ENCODE assay signal across 7 mouse cellular contexts in genomic region chr11:120720450-120720849, GRCm38 (mm10). TPM values are rescaled to one million over a fixed set of nuclear protein-coding genes. Genes with fewer than 3 reads are reported as not detected.
A peak's percentile ranks its signal among the peaks of the same experiment; 100 is the strongest.
DNase-seq lines count a peak whose midpoint lies in the region; ATAC-seq and TF ChIP-seq lines count a peak whose summit lies in the region.

No protein-coding gene starts in this region.

- peak; percentile 90 for DNase-seq in adrenal gland, adult 2 months
- peak; percentile 91 for DNase-seq in embryo, embryonic 9.5 days (ENCODE audit: extremely low spot score)
- DNase-seq in limb, embryonic 10.5 days (ENCODE audit: low spot score): peak; percentile 94

- no peak for TF ChIP-seq POLR2A in small intestine, adult 2 months (IDR thresholded peaks at IDR 0.05; ENCODE audit: low read depth, low read length)

- H3K9ac ChIP-seq in intestine, postnatal 0 days (ENCODE audit: low read depth, low read length): no peak overlapping the region
- H3K9ac ChIP-seq in midbrain, embryonic 13.5 days (replicated peaks): peak overlapping the region; percentile 95

- peak overlapping the region; percentile 95 for H3K4me2 ChIP-seq in intestine, postnatal 0 days (replicated peaks; ENCODE audit: low read depth)
- peak overlapping the region; percentile 98 for H3K4me2 ChIP-seq in midbrain, embryonic 13.5 days (replicated peaks)

- TF ChIP-seq CTCF in intestine, postnatal 0 days (IDR thresholded peaks at IDR 0.05; ENCODE audit: low read depth): peak; percentile 96
- TF ChIP-seq CTCF in small intestine, adult 2 months (IDR thresholded peaks at IDR 0.05; ENCODE audit: extremely low read depth, insufficient read length, insufficient replicate concordance, low read depth, low read length): peak; percentile 94

- no peaks in the 10 kb centered on the region for H3K27me3 ChIP-seq in intestine, postnatal 0 days (replicated peaks; ENCODE audit: control insufficient read depth, insufficient read depth, low read length)
- peaks cover 43% of the 10 kb centered on the region for H3K27me3 ChIP-seq in limb, embryonic 10.5 days (ENCODE audit: low read depth, poor library complexity, severe bottlenecking)
- H3K27me3 ChIP-seq in midbrain, embryonic 13.5 days: peaks cover 14% of the 10 kb centered on the region
- H3K27me3 ChIP-seq in small intestine, adult 2 months (ENCODE audit: control insufficient read depth, insufficient read depth, low read length): no peaks in the 10 kb centered on the region

- 17% methylated on average over 17 of the region's 17 CpGs for WGBS in intestine, postnatal 0 days
- WGBS in limb, embryonic 10.5 days: 11% methylated on average over 17 of the region's 17 CpGs
- WGBS in midbrain, embryonic 13.5 days: 10% methylated on average over 17 of the region's 17 CpGs
- WGBS in small intestine, adult 2 months: 9% methylated on average over 17 of the region's 17 CpGs

- 0 out of 2 replicates have a peak, but pooled peaks cover 13% of the 10 kb centered on the region for H3K4me1 ChIP-seq in intestine, postnatal 0 days (replicated peaks; ENCODE audit: control insufficient read depth, insufficient read depth, low read length)
- peaks cover 33% of the 10 kb centered on the region for H3K4me1 ChIP-seq in limb, embryonic 10.5 days
- H3K4me1 ChIP-seq in midbrain, embryonic 13.5 days (replicated peaks): peaks cover 23% of the 10 kb centered on the region
- peaks cover 11% of the 10 kb centered on the region for H3K4me1 ChIP-seq in small intestine, adult 2 months (ENCODE audit: control insufficient read depth, insufficient read depth, insufficient read length, low read length)

- no peak overlapping the region for H3K27ac ChIP-seq in intestine, postnatal 0 days (ENCODE audit: low read depth, low read length)
- 0 out of 2 replicates have a peak overlapping the region, but pooled peaks have one; percentile 74 for H3K27ac ChIP-seq in limb, embryonic 10.5 days
- peak overlapping the region; percentile 74 for H3K27ac ChIP-seq in midbrain, embryonic 13.5 days
- H3K27ac ChIP-seq in small intestine, adult 2 months (ENCODE audit: insufficient read depth, low read depth, low read length): no peak overlapping the region

- no peaks in the 10 kb centered on the region for H3K9me3 ChIP-seq in intestine, postnatal 0 days (ENCODE audit: control insufficient read depth)
- H3K9me3 ChIP-seq in limb, embryonic 10.5 days (replicated peaks): no peaks in the 10 kb centered on the region
- H3K9me3 ChIP-seq in midbrain, embryonic 13.5 days: no peaks in the 10 kb centered on the region

- ATAC-seq in granulocyte monocyte progenitor cell, adult 5-6 weeks (replicated peaks; ENCODE audit: poor library complexity, severe bottlenecking): peak; percentile 79
- ATAC-seq in intestine, postnatal 0 days: peak; percentile 48
- peak; percentile 28; the same call in 1 of the 2 replicates for ATAC-seq in midbrain, embryonic 13.5 days

- H3K4me3 ChIP-seq in intestine, postnatal 0 days (ENCODE audit: low read depth, low read length): peak overlapping the region; percentile 50; the same call in 1 of the 2 replicates
- H3K4me3 ChIP-seq in limb, embryonic 10.5 days: peak overlapping the region; percentile 75
- H3K4me3 ChIP-seq in midbrain, embryonic 13.5 days (replicated peaks): peak overlapping the region; percentile 73
- H3K4me3 ChIP-seq in small intestine, adult 2 months (ENCODE audit: low read depth, low read length): peak overlapping the region; percentile 62

- H3K36me3 ChIP-seq in intestine, postnatal 0 days (ENCODE audit: control insufficient read depth, insufficient read depth): peaks cover 38% of the 10 kb centered on the region
- peaks cover 49% of the 10 kb centered on the region for H3K36me3 ChIP-seq in limb, embryonic 10.5 days
- peaks cover 40% of the 10 kb centered on the region for H3K36me3 ChIP-seq in midbrain, embryonic 13.5 days
- peaks cover 13% of the 10 kb centered on the region for H3K36me3 ChIP-seq in small intestine, adult 2 months (ENCODE audit: control insufficient read depth, insufficient read depth, low read length)

RNA-seq across cellular contexts. Expression of gene Rac3, which starts 0.8 kb away (rescaled TPM):
- total RNA-seq in adrenal gland, adult 2 months (2021): 10 to 100 TPM; 13.7 to 15.9 TPM
- 21.1 and 25.6 TPM in 2 replicates for polyA plus RNA-seq in adrenal gland, adult 2 months (2012; rRNA removed)
- total RNA-seq in granulocyte monocyte progenitor cell, adult 5-6 weeks (2014; fragmentation: Nextera tagmentation): 2.1 and 5.1 TPM in 2 replicates
- total RNA-seq in granulocyte monocyte progenitor cell, adult 5-6 weeks (2017): 1.1 TPM in 2 replicates
- polyA plus RNA-seq in intestine, postnatal 0 days (2015; fragmentation: Nextera tagmentation; extraction: Ambion mirVana): 9.0 TPM in 2 replicates
- 25.4 and 28.8 TPM in 2 replicates for polyA plus RNA-seq in limb, embryonic 10.5 days (2016; fragmentation: Nextera tagmentation; extraction: Ambion mirVana)
- polyA plus RNA-seq in midbrain, embryonic 13.5 days (2015; fragmentation: Nextera tagmentation; extraction: Ambion mirVana): 206 and 218 TPM in 2 replicates
- 4.1 and 5.1 TPM in 2 replicates for polyA plus RNA-seq in small intestine, adult 2 months (2012; rRNA removed)

RNA-seq across cellular contexts. Expression of gene Dcxr, which starts 6.6 kb away (rescaled TPM):
- 100 to 1,000 TPM in 1 of 2 experiments, 10 to 100 TPM in 1; 41.4 to 122 TPM for total RNA-seq in adrenal gland, adult 2 months (2021)
- polyA plus RNA-seq in adrenal gland, adult 2 months (2012; rRNA removed): 136 and 150 TPM in 2 replicates
- total RNA-seq in granulocyte monocyte progenitor cell, adult 5-6 weeks (2014; fragmentation: Nextera tagmentation): 15.9 and 24.1 TPM in 2 replicates
- 14.5 and 18.6 TPM in 2 replicates for total RNA-seq in granulocyte monocyte progenitor cell, adult 5-6 weeks (2017)
- polyA plus RNA-seq in intestine, postnatal 0 days (2015; fragmentation: Nextera tagmentation; extraction: Ambion mirVana): 81.1 and 88.6 TPM in 2 replicates
- 14.0 and 15.9 TPM in 2 replicates for polyA plus RNA-seq in limb, embryonic 10.5 days (2016; fragmentation: Nextera tagmentation; extraction: Ambion mirVana)
- polyA plus RNA-seq in midbrain, embryonic 13.5 days (2015; fragmentation: Nextera tagmentation; extraction: Ambion mirVana): 6.5 and 7.3 TPM in 2 replicates
- 102 and 127 TPM in 2 replicates for polyA plus RNA-seq in small intestine, adult 2 months (2012; rRNA removed)

RNA-seq across cellular contexts. Expression of gene Lrrc45, which starts 6.7 kb away (rescaled TPM):
- total RNA-seq in adrenal gland, adult 2 months (2021): 10 to 100 TPM; 21.9 to 25.3 TPM
- polyA plus RNA-seq in adrenal gland, adult 2 months (2012; rRNA removed): 34.2 and 40.1 TPM in 2 replicates
- total RNA-seq in granulocyte monocyte progenitor cell, adult 5-6 weeks (2014; fragmentation: Nextera tagmentation): 16.7 and 35.0 TPM in 2 replicates
- total RNA-seq in granulocyte monocyte progenitor cell, adult 5-6 weeks (2017): 30.6 and 46.2 TPM in 2 replicates
- polyA plus RNA-seq in intestine, postnatal 0 days (2015; fragmentation: Nextera tagmentation; extraction: Ambion mirVana): 13.5 and 14.5 TPM in 2 replicates
- polyA plus RNA-seq in limb, embryonic 10.5 days (2016; fragmentation: Nextera tagmentation; extraction: Ambion mirVana): 52.8 and 60.8 TPM in 2 replicates
- polyA plus RNA-seq in midbrain, embryonic 13.5 days (2015; fragmentation: Nextera tagmentation; extraction: Ambion mirVana): 60.6 and 71.8 TPM in 2 replicates
- polyA plus RNA-seq in small intestine, adult 2 months (2012; rRNA removed): 22.0 and 23.9 TPM in 2 replicates

RNA-seq across cellular contexts. Expression of gene Cenpx, which starts 6.9 kb away (rescaled TPM):
- 10 to 100 TPM; 54.0 to 63.5 TPM for total RNA-seq in adrenal gland, adult 2 months (2021)
- 86.0 and 90.2 TPM in 2 replicates for polyA plus RNA-seq in adrenal gland, adult 2 months (2012; rRNA removed)
- total RNA-seq in granulocyte monocyte progenitor cell, adult 5-6 weeks (2014; fragmentation: Nextera tagmentation): 99.2 and 129 TPM in 2 replicates
- 110 and 151 TPM in 2 replicates for total RNA-seq in granulocyte monocyte progenitor cell, adult 5-6 weeks (2017)
- 127 and 131 TPM in 2 replicates for polyA plus RNA-seq in intestine, postnatal 0 days (2015; fragmentation: Nextera tagmentation; extraction: Ambion mirVana)
- 122 and 123 TPM in 2 replicates for polyA plus RNA-seq in limb, embryonic 10.5 days (2016; fragmentation: Nextera tagmentation; extraction: Ambion mirVana)
- polyA plus RNA-seq in midbrain, embryonic 13.5 days (2015; fragmentation: Nextera tagmentation; extraction: Ambion mirVana): 99.9 and 112 TPM in 2 replicates
- polyA plus RNA-seq in small intestine, adult 2 months (2012; rRNA removed): 38.4 and 46.2 TPM in 2 replicates

RNA-seq across cellular contexts. Expression of gene Cbr2, which starts 11.5 kb away (rescaled TPM):
- total RNA-seq in adrenal gland, adult 2 months (2021): 10 to 100 TPM in 1 of 2 experiments, 1 to 10 TPM in 1; 8.3 to 10.6 TPM
- polyA plus RNA-seq in adrenal gland, adult 2 months (2012; rRNA removed): 52.6 and 54.2 TPM in 2 replicates
- total RNA-seq in granulocyte monocyte progenitor cell, adult 5-6 weeks (2014; fragmentation: Nextera tagmentation): not detected in 2 replicates
- total RNA-seq in granulocyte monocyte progenitor cell, adult 5-6 weeks (2017): not detected in 2 replicates
- 1.2 and 1.6 TPM in 2 replicates for polyA plus RNA-seq in intestine, postnatal 0 days (2015; fragmentation: Nextera tagmentation; extraction: Ambion mirVana)
- polyA plus RNA-seq in limb, embryonic 10.5 days (2016; fragmentation: Nextera tagmentation; extraction: Ambion mirVana): 15.2 and 16.3 TPM in 2 replicates
- 0.32 and 0.38 TPM in 2 replicates for polyA plus RNA-seq in midbrain, embryonic 13.5 days (2015; fragmentation: Nextera tagmentation; extraction: Ambion mirVana)
- polyA plus RNA-seq in small intestine, adult 2 months (2012; rRNA removed): 1.2 and 11.4 TPM in 2 replicates

Comparison
In these comparisons a context has a peak if more than half of its experiments do, and no peak if none do; other contexts are left out.
1. ATAC-seq: peak in every context shown above with its lines; median percentile 79 in granulocyte monocyte progenitor cell, adult 5-6 weeks; 48 in intestine, postnatal 0 days; 28 in midbrain, embryonic 13.5 days.
2. H3K27ac ChIP-seq: peak in limb, embryonic 10.5 days (single experiment) and midbrain, embryonic 13.5 days (single experiment); none in intestine, postnatal 0 days (single experiment) and small intestine, adult 2 months (single experiment).
3. Peak in every context shown above with its lines, with median percentiles within 50 percentile points of each other: DNase-seq and H3K4me3 ChIP-seq.